Mouse (Mus musculus) ES-E14 (cell line): ENCODE results near the gene Kcnh2. TPM values are rescaled to one million over a fixed set of nuclear protein-coding genes. Genes with fewer than 3 reads are reported as not detected.
"Not testable (repeated sequence)": the region's sequence is repeated elsewhere in the genome, so short reads cannot be mapped to it uniquely, and the experiment has no call there.

Experiments
- DNase-seq: peaks from one replicate; pipeline ENCODE4 v3.0.0-alpha.2; 2013; ENCODE audit warnings: low read depth, low spot score
- H3K27ac ChIP-seq: 2 replicates; pipeline ENCODE4 v1.5.1; 2012; ENCODE audit warnings: low read depth, mild to moderate bottlenecking, low read length, moderate library complexity, mixed read lengths; ENCODE audit not compliant: poor library complexity, insufficient read depth, severe bottlenecking
- H3K36me3 ChIP-seq: 2 replicates; pipeline ENCODE4 v1.6.1; 2012; ENCODE audit warnings: mild to moderate bottlenecking, low read length, moderate library complexity, mixed read lengths; ENCODE audit not compliant: control insufficient read depth, poor library complexity, insufficient read depth, severe bottlenecking
- H3K4me1 ChIP-seq, 2 experiments: fragments of 150-350 bp in 1 of 2; sonication (generic) in 1 of 2; 2 replicates each; pipeline ENCODE4 v1.6.1; 2012; ENCODE audit warnings: low read length in 2 of 2, mild to moderate bottlenecking in 1 of 2, mixed read lengths in 1 of 2; ENCODE audit not compliant: control insufficient read depth in 2 of 2, insufficient read depth in 2 of 2, poor library complexity in 1 of 2
- H3K4me3 ChIP-seq, 2 experiments: fragments of 150-350 bp in 1 of 2; sonication (generic) in 1 of 2; 2 replicates each; pipeline ENCODE4 v1.5.1; 2012; ENCODE audit warnings: low read length in 2 of 2, low read depth in 1 of 2, mild to moderate bottlenecking in 1 of 2, mixed read lengths in 1 of 2; ENCODE audit not compliant: insufficient read depth in 1 of 2, poor library complexity in 1 of 2, severe bottlenecking in 1 of 2
- H3K9ac ChIP-seq: 2 replicates; pipeline ENCODE4 v1.6.1; 2012; ENCODE audit warnings: low read depth, mild to moderate bottlenecking, low read length, mixed read lengths; ENCODE audit not compliant: poor library complexity, insufficient read depth, severe bottlenecking
- H3K9me3 ChIP-seq: fragments of 150-350 bp; sonication (generic); 2 replicates; pipeline ENCODE4 v1.6.1; 2012; ENCODE audit warnings: low read depth, mild to moderate bottlenecking, low read length; ENCODE audit not compliant: control insufficient read depth, insufficient read depth
- CHD2 ChIP-seq: IDR thresholded peaks from 2 replicates; pipeline ENCODE4 v1.6.1; 2014; ENCODE audit warnings: mild to moderate bottlenecking, low read depth, low read length, inconsistent platforms
- HCFC1 ChIP-seq: IDR thresholded peaks from 2 replicates; pipeline ENCODE4 v1.6.1; 2012; ENCODE audit warnings: low read length, inconsistent platforms, borderline replicate concordance; ENCODE audit not compliant: insufficient read depth
- MAFK ChIP-seq: IDR thresholded peaks from 2 replicates; pipeline ENCODE4 v1.6.1; 2014; ENCODE audit warnings: mild to moderate bottlenecking, low read depth, low read length, inconsistent platforms; ENCODE audit not compliant: insufficient read depth
- ZC3H11A ChIP-seq: IDR thresholded peaks from 2 replicates; pipeline ENCODE4 v1.6.1; 2012; ENCODE audit warnings: low read depth, mild to moderate bottlenecking, inconsistent platforms, low read length, borderline replicate concordance
- ZNF384 ChIP-seq: IDR thresholded peaks from 2 replicates; pipeline ENCODE4 v1.6.1; 2012; ENCODE audit warnings: low read depth, low read length, inconsistent platforms
- in situ Hi-C, 2 experiments: fragments of 600-800 bp; cut with MboI; formaldehyde crosslinking; loops; one replicate each; pipeline ENCODE4 v1.15.1; 2025; ENCODE audit warnings: low sequenced_read_pairs in 2 of 2, inconsistent platforms in 1 of 2; ENCODE audit not compliant: unreplicated experiment in 2 of 2
- total RNA-seq: library from RNA; depleted of rRNA; stranded (reverse); fragments of 300-350 nt; gene quantifications from 2 replicates; pipeline ENCODE4 v1.2.3, GENCODE M21; 2012; rRNA removed

Kcnh2 gene
- total RNA-seq: 6.5 and 7.7 TPM in 2 replicates

GRCm38 (mm10) chr5:24351278-24351677, at the start of gene Kcnh2:
TSS of gene Kcnh2 (minus strand) at chr5:24351604.
- Histone ChIP-seq H3K4me3 (peak within 1 kb of the TSS; percentile 86 to 95), H3K27ac (no peak within 1 kb of the TSS), H3K9ac (peak within 1 kb of the TSS; percentile 78), H3K9me3 (no peaks in the 10 kb centered on the region), H3K4me1 (peaks cover 2 to 21% of the 10 kb centered on the region in 2 experiments; a peak in 2 of 4 replicates), H3K36me3 (no peaks in the 10 kb centered on the region)
- in situ Hi-C loops: no loop called here
- TF ChIP-seq MAFK: no peak
- no peak for TF ChIP-seq ZC3H11A
- TF ChIP-seq CHD2: no peak
- no peak for TF ChIP-seq HCFC1
- TF ChIP-seq ZNF384: no peak
- DNase-seq: no peak

GRCm38 (mm10) chr5:24400362-24400761, 49.0 kb upstream of the Kcnh2 start:
- peaks cover 2% of the 10 kb centered on the region; the same call in 1 of the 2 replicates for H3K36me3 ChIP-seq
- DNase-seq: no peak
- no peak overlapping the region for H3K4me3 ChIP-seq
- no peak overlapping the region for H3K9ac ChIP-seq
- no peak overlapping the region for H3K27ac ChIP-seq
- no peaks in the 10 kb centered on the region for H3K9me3 ChIP-seq
- in situ Hi-C loops: no loop called here
- peaks cover 0 to 5% of the 10 kb centered on the region in 2 experiments; a peak in 2 of 4 replicates for H3K4me1 ChIP-seq
- TF ChIP-seq HCFC1 (no peak), MAFK (no peak), ZC3H11A (no peak), CHD2 (no peak), ZNF384 (no peak)

GRCm38 (mm10) chr5:24399686-24400085, 48.3 kb upstream of the Kcnh2 start:
- H3K9me3 ChIP-seq: no peaks in the 10 kb centered on the region
- no peak for TF ChIP-seq CHD2
- no peak for TF ChIP-seq ZC3H11A
- no peak for TF ChIP-seq HCFC1
- TF ChIP-seq ZNF384: no peak
- no peak for TF ChIP-seq MAFK
- H3K4me1 ChIP-seq: peaks cover 0 to 4% of the 10 kb centered on the region in 2 experiments; a peak in 1 of 4 replicates
- H3K4me3 ChIP-seq: no peak overlapping the region
- no peak overlapping the region for H3K9ac ChIP-seq
- in situ Hi-C loops: no loop called here
- DNase-seq: no peak
- H3K36me3 ChIP-seq: peaks cover 2% of the 10 kb centered on the region; the same call in 1 of the 2 replicates
- no peak overlapping the region for H3K27ac ChIP-seq

- H3K9ac ChIP-seq, H3K9me3 ChIP-seq: not testable (repeated sequence)
- H3K4me1 ChIP-seq: peaks cover 3 to 11% of the 10 kb centered on the region in 2 experiments; a peak in 3 of 4 replicates
Measured at GRCm38 (mm10) chr5:24396254-24396653, 44.9 kb upstream of the Kcnh2 start.

More at GRCm38 (mm10) chr5:24396254-24396653, 44.9 kb upstream of the Kcnh2 start:
- DNase-seq, H3K27ac ChIP-seq, H3K36me3 ChIP-seq, H3K4me3 ChIP-seq, in situ Hi-C loops: not testable (repeated sequence)
